Mouse (Mus musculus) spleen, adult 2 months (tissue): ENCODE data around the gene Morf4l1.
"Not testable (repeated sequence)": the region's sequence is repeated elsewhere in the genome, so short reads cannot be mapped to it uniquely, and the experiment has no call there.

Experiments used
- CTCF ChIP-seq: fragments of 200-500 bp; IDR thresholded peaks from 2 replicates; pipeline ENCODE4 v1.5.1; 2011; ENCODE audit warnings: mild to moderate bottlenecking, inconsistent platforms; ENCODE audit not compliant: insufficient read depth, insufficient read length, insufficient replicate concordance; ENCODE audit errors: extremely low read depth
- POLR2A ChIP-seq: fragments of 200-500 bp; IDR thresholded peaks from 2 replicates; pipeline ENCODE4 v1.6.1; 2011; ENCODE audit warnings: low read depth, low read length, inconsistent platforms

- not testable (repeated sequence) for TF ChIP-seq CTCF, POLR2A
Measured at GRCm38 (mm10) chr9:90081961-90082360, 32.6 kb downstream of the Morf4l1 start.
